Mouse (Mus musculus) CH12.LX (cell line): ENCODE measurements at regions not wholly inside any gene's neighbourhood (a gene's known extent, or its start where the extent isn't known, plus 50 kb on each side); places are given as distances from the start of the nearest gene placed in this dataset.

Experiments used
- DNase-seq: peaks from one replicate; pipeline ENCODE4 v3.0.0-alpha.2; 2013; ENCODE audit errors: extremely low read depth
- H3K27ac ChIP-seq: 2 replicates; pipeline ENCODE4 v1.5.1; 2012; ENCODE audit warnings: low read depth, mild to moderate bottlenecking, control low read depth, moderate library complexity; ENCODE audit not compliant: insufficient read depth
- H3K27me3 ChIP-seq: replicated peaks from 2 replicates; pipeline ENCODE3; 2012; ENCODE audit warnings: inconsistent platforms
- H3K36me3 ChIP-seq, 2 experiments: replicated peaks in 1 of 2; 2 replicates each; pipeline versions ENCODE3 to v1.6.1; 2012; ENCODE audit warnings: inconsistent platforms in 1 of 2, low read length in 1 of 2, mild to moderate bottlenecking in 1 of 2, mixed read lengths in 1 of 2, moderate library complexity in 1 of 2; ENCODE audit not compliant: control insufficient read depth in 1 of 2, insufficient read depth in 1 of 2
- H3K4me1 ChIP-seq, 2 experiments: 2 replicates each; pipeline ENCODE4 v1.6.1; 2012; ENCODE audit warnings: inconsistent platforms in 1 of 2, moderate library complexity in 1 of 2; ENCODE audit not compliant: insufficient read depth in 2 of 2, control insufficient read depth in 1 of 2
- H3K4me2 ChIP-seq: 2 replicates; pipeline ENCODE4 v1.6.1; 2012; ENCODE audit warnings: low read depth, mild to moderate bottlenecking, control low read depth; ENCODE audit not compliant: poor library complexity, insufficient read depth, severe bottlenecking
- H3K4me3 ChIP-seq, 3 experiments: fragments of 150-350 bp in 1 of 3; sonication (generic) in 1 of 3; replicated peaks in 1 of 3; 2 replicates each; pipeline versions ENCODE3 to v1.5.1; 2011 to 2012; ENCODE audit warnings: low read depth in 2 of 3, low read length in 2 of 3, mild to moderate bottlenecking in 2 of 3, moderate library complexity in 2 of 3, control low read depth in 1 of 3, improper control_type of control experiment in 1 of 3, inconsistent platforms in 1 of 3, mixed read lengths in 1 of 3; ENCODE audit not compliant: poor library complexity in 1 of 3
- H3K79me2 ChIP-seq: replicated peaks from 2 replicates; pipeline ENCODE4 v1.6.1; 2012; ENCODE audit warnings: mild to moderate bottlenecking, moderate library complexity; ENCODE audit not compliant: control insufficient read depth, poor library complexity, insufficient read depth, severe bottlenecking; ENCODE audit errors: extremely low read depth
- H3K9ac ChIP-seq: 2 replicates; pipeline ENCODE4 v1.6.1; 2012; ENCODE audit warnings: low read depth, mild to moderate bottlenecking, control low read depth, moderate library complexity; ENCODE audit not compliant: insufficient read depth
- H3K9me3 ChIP-seq: replicated peaks from 2 replicates; pipeline ENCODE3; 2012; ENCODE audit warnings: low read length, inconsistent platforms, mixed read lengths
- CHD1 ChIP-seq: IDR thresholded peaks from 2 replicates; pipeline ENCODE4 v1.6.1; 2012; ENCODE audit warnings: low read depth, low read length, improper control_type of control experiment, inconsistent platforms
- CTCF ChIP-seq, 2 experiments: IDR thresholded peaks in 1 of 2; conservative IDR thresholded peaks in 1 of 2; 2 replicates each; pipeline ENCODE4 v1.5.1; 2011 to 2012; ENCODE audit warnings: low read depth in 2 of 2, low read length in 2 of 2, improper control_type of control experiment in 1 of 2, inconsistent platforms in 1 of 2, mild to moderate bottlenecking in 1 of 2, moderate library complexity in 1 of 2
- E2F4 ChIP-seq: IDR thresholded peaks from 2 replicates; pipeline ENCODE4 v1.6.1; 2011; ENCODE audit warnings: low read depth, low read length, improper control_type of control experiment; ENCODE audit not compliant: insufficient replicate concordance
- EP300 ChIP-seq: IDR thresholded peaks from 2 replicates; pipeline ENCODE4 v1.6.1; 2011; ENCODE audit warnings: low read length, improper control_type of control experiment
- ETS1 ChIP-seq: conservative IDR thresholded peaks from 2 replicates; pipeline ENCODE4 v1.6.1; 2012; ENCODE audit warnings: low read depth, mild to moderate bottlenecking, inconsistent platforms, low read length, improper control_type of control experiment, moderate library complexity
- HCFC1 ChIP-seq: IDR thresholded peaks from 2 replicates; pipeline ENCODE4 v1.6.1; 2012; ENCODE audit warnings: low read depth, mild to moderate bottlenecking, inconsistent platforms, low read length, improper control_type of control experiment
- JUND ChIP-seq: conservative IDR thresholded peaks from 2 replicates; pipeline ENCODE4 v1.6.1; 2011; ENCODE audit warnings: low read depth, low read length, improper control_type of control experiment
- KAT2A ChIP-seq: IDR thresholded peaks from 2 replicates; pipeline ENCODE4 v1.6.1; 2012; ENCODE audit warnings: low read length, improper control_type of control experiment, inconsistent platforms; ENCODE audit not compliant: insufficient replicate concordance
- MAFK ChIP-seq: IDR thresholded peaks from 2 replicates; pipeline ENCODE4 v1.6.1; 2011; ENCODE audit warnings: low read length, improper control_type of control experiment; ENCODE audit not compliant: insufficient replicate concordance
- MAZ ChIP-seq: IDR thresholded peaks from 2 replicates; pipeline ENCODE4 v1.6.1; 2012; ENCODE audit warnings: low read depth, mild to moderate bottlenecking, inconsistent platforms, low read length, improper control_type of control experiment, moderate library complexity
- MEF2A ChIP-seq: IDR thresholded peaks from 2 replicates; pipeline ENCODE4 v1.6.1; 2014; ENCODE audit warnings: low read depth, mild to moderate bottlenecking, inconsistent platforms, low read length, improper control_type of control experiment, borderline replicate concordance
- MYC ChIP-seq: IDR thresholded peaks from 2 replicates; pipeline ENCODE4 v1.6.1; 2011; ENCODE audit warnings: low read depth, mild to moderate bottlenecking, improper control_type of control experiment, low read length
- NRF1 ChIP-seq: IDR thresholded peaks from 2 replicates; pipeline ENCODE4 v1.6.1; 2014; ENCODE audit warnings: low read depth, mild to moderate bottlenecking, inconsistent platforms, low read length, improper control_type of control experiment, moderate library complexity
- PAX5 ChIP-seq: IDR thresholded peaks from 2 replicates; pipeline ENCODE4 v1.6.1; 2012; ENCODE audit warnings: low read length, inconsistent platforms, mixed read lengths
- RAD21 ChIP-seq: IDR thresholded peaks from 2 replicates; pipeline ENCODE4 v1.6.1; 2011; ENCODE audit warnings: low read depth, mild to moderate bottlenecking, low read length, improper control_type of control experiment, moderate library complexity
- SMC3 ChIP-seq: IDR thresholded peaks from 2 replicates; pipeline ENCODE4 v1.6.1; 2011; ENCODE audit warnings: low read depth, low read length, improper control_type of control experiment
- TBP ChIP-seq: conservative IDR thresholded peaks from 2 replicates; pipeline ENCODE4 v1.6.1; 2011; ENCODE audit warnings: low read depth, low read length, improper control_type of control experiment
- TCF12 ChIP-seq: IDR thresholded peaks from 2 replicates; pipeline ENCODE4 v1.6.1; 2014; ENCODE audit warnings: low read depth, mild to moderate bottlenecking, inconsistent platforms, low read length, improper control_type of control experiment
- USF1 ChIP-seq: IDR thresholded peaks from 2 replicates; pipeline ENCODE4 v1.6.1; 2014; ENCODE audit warnings: low read depth, mild to moderate bottlenecking, inconsistent platforms, low read length, improper control_type of control experiment
- USF2 ChIP-seq: conservative IDR thresholded peaks from 2 replicates; pipeline ENCODE4 v1.6.1; 2011; ENCODE audit warnings: low read depth, low read length, improper control_type of control experiment
- ZC3H11A ChIP-seq: IDR thresholded peaks from 2 replicates; pipeline ENCODE4 v1.6.1; 2012; ENCODE audit warnings: low read depth, mild to moderate bottlenecking, inconsistent platforms, low read length, improper control_type of control experiment
- ZKSCAN1 ChIP-seq: IDR thresholded peaks from 2 replicates; pipeline ENCODE4 v1.6.1; 2012; ENCODE audit warnings: low read depth, inconsistent platforms, low read length, improper control_type of control experiment, borderline replicate concordance
- ZMIZ1 ChIP-seq: IDR thresholded peaks from 2 replicates; pipeline ENCODE4 v1.6.1; 2012; ENCODE audit warnings: low read depth, mild to moderate bottlenecking, inconsistent platforms, low read length, improper control_type of control experiment
- ZNF384 ChIP-seq: IDR thresholded peaks from 2 replicates; pipeline ENCODE4 v1.6.1; 2012; ENCODE audit warnings: low read depth, low read length, improper control_type of control experiment, inconsistent platforms
- dilution Hi-C: fragments of 300-500 bp; cut with MboI; formaldehyde crosslinking; loops from 2 replicates; pipeline ENCODE4 v1.14.3; 2020; ENCODE audit warnings: low sequenced_read_pairs; ENCODE audit not compliant: extremely low pct_unique_long_range_greater_than_20kb, extremely low pct_ligation_motif_present
- in situ Hi-C: fragments of 300-500 bp; cut with MboI; formaldehyde crosslinking; loops from 3 replicates; pipeline ENCODE4 v1.14.3; 2019; ENCODE audit warnings: low sequenced_read_pairs, low pct_ligation_motif_present, low pct_unique_long_range_greater_than_20kb, mixed read lengths

DNA sequence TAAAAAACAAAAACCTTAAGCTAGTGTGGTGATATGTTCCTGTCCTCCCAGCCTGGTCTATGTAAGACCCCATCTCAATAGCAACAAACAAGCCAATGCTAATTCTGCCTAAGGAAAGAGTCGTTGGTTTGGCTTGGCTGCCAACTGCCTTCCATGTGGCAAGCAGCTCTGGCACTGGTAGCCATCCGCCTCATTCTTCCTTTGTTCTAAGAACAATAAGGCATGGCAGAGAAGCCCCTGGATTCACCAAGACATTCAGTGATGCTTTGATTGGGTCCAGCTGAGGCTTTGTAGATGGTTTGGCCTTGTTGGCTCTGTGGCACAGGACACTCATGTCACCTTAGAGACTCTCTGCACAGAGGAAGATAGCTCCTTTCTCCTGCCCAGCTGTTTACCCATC lies 139.9 kb upstream of the Irx5 start:
- no peaks in the 10 kb centered on the region for H3K79me2 ChIP-seq
- H3K4me1 ChIP-seq: no peaks in the 10 kb centered on the region
- no peak overlapping the region for H3K4me2 ChIP-seq
- H3K36me3 ChIP-seq: no peaks in the 10 kb centered on the region
- no peak overlapping the region for H3K4me3 ChIP-seq
- H3K9me3 ChIP-seq: peaks cover 70% of the 10 kb centered on the region
- dilution Hi-C loops: no loop called here
- H3K27me3 ChIP-seq: no peaks in the 10 kb centered on the region
- TF ChIP-seq EP300 (no peak), JUND (no peak), PAX5 (no peak), MAZ (no peak), MAFK (no peak), TBP (no peak), RAD21 (no peak), USF1 (no peak)
- H3K27ac ChIP-seq: no peak overlapping the region
- DNase-seq: no peak
- in situ Hi-C loops: no loop called here
- no peak overlapping the region for H3K9ac ChIP-seq

DNA sequence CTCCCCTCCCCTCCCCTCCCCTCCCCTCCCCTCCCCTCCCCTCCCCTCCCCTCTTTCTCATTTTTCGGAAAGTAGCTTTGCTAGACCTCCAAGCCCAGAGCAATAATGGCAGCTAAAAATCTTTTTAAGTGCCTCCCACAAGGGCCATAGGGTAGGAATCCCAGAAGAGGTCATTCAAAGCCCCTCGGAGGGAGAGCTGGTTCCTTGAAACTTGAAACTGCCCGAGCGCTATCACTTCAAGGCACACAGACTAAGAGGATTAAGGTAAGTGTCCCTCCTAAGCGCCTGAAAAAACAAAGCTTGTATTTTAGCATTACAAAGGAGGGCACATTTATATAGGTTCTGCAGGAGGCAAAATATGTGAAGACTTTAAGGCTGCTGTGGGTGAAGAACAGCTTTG lies 141.2 kb upstream of the Irx5 start:
- no peak overlapping the region for H3K9ac ChIP-seq
- no peak overlapping the region for H3K27ac ChIP-seq
- no peak overlapping the region for H3K4me2 ChIP-seq
- TF ChIP-seq HCFC1: no peak
- TF ChIP-seq TCF12: no peak
- TF ChIP-seq ETS1: no peak
- no peak for TF ChIP-seq EP300
- no peak for TF ChIP-seq USF2
- no peak for TF ChIP-seq MAZ
- TF ChIP-seq ZMIZ1: no peak
- no peak for TF ChIP-seq CHD1
- no peak for TF ChIP-seq NRF1
- TF ChIP-seq JUND: no peak
- no peak for TF ChIP-seq RAD21
- no peak for TF ChIP-seq ZC3H11A
- no peak for TF ChIP-seq SMC3
- no peak for TF ChIP-seq CTCF (conservative IDR thresholded peaks at IDR 0.05 in 1 of 2, IDR thresholded peaks at IDR 0.05 in 1 of 2; ENCODE audit: low read depth in 2 of 2, low read length in 2 of 2)
- no peak for TF ChIP-seq MEF2A
- no peak for TF ChIP-seq ZNF384
- no peak for TF ChIP-seq MYC
- no peak for TF ChIP-seq E2F4
- no peak for TF ChIP-seq ZKSCAN1
- no peak for TF ChIP-seq KAT2A
- no peaks in the 10 kb centered on the region for H3K79me2 ChIP-seq
- dilution Hi-C loops (no loop called here), in situ Hi-C loops (no loop called here)
- no peaks in the 10 kb centered on the region for H3K36me3 ChIP-seq
- no peaks in the 10 kb centered on the region for H3K27me3 ChIP-seq
- H3K9me3 ChIP-seq: peaks cover 70% of the 10 kb centered on the region
- no peak overlapping the region for H3K4me3 ChIP-seq
- no peak for DNase-seq
- no peaks in the 10 kb centered on the region for H3K4me1 ChIP-seq
